In genomic region chr12:104002569-104003237, GRCm38 (mm10) we compare ENCODE assay signal across 10 mouse cellular contexts. TPM values are rescaled to one million over a fixed set of nuclear protein-coding genes. Genes with fewer than 3 reads are reported as not detected.
DNase-seq lines count a peak whose midpoint lies in the region; ATAC-seq and TF ChIP-seq lines count a peak whose summit lies in the region.
"Had no signal": no experiment of that assay in that cellular context is flagged by ENCODE, and none has a peak within 500 bp of the region (broad histone marks: within the 10 kb centered on the region; RNA-seq: fewer than 3 reads in every experiment).

No protein-coding gene starts in this region.

- DNase-seq in adipocyte (ENCODE audit: low spot score): peak; percentile 76
- DNase-seq in kidney, adult 2 months: peak; percentile 75
- no peak for DNase-seq in left cerebral cortex, adult 2 months (ENCODE audit: extremely low spot score in 1 of 2, low spot score in 2 of 2)
- no peak for DNase-seq in retina, postnatal 1 day
- DNase-seq in layer of hippocampus, postnatal 25 days (ENCODE audit: extremely low spot score in 1 of 2, low spot score in 1 of 2): no peak
- DNase-seq: forebrain, postnatal 0 days had no signal

- H3K9me3 ChIP-seq in embryonic facial prominence, embryonic 15.5 days (replicated peaks): no peaks in the 10 kb centered on the region

- TF ChIP-seq POLR2A in kidney, adult 2 months (IDR thresholded peaks at IDR 0.05; ENCODE audit: low read depth, low read length): no peak
- TF ChIP-seq POLR2A in myocyte (IDR thresholded peaks at IDR 0.05; ENCODE audit: insufficient read length, low read depth): no peak

- H3K36me3 ChIP-seq in embryonic facial prominence, embryonic 15.5 days: no peaks in the 10 kb centered on the region
- no peaks in the 10 kb centered on the region for H3K36me3 ChIP-seq in kidney, adult 2 months (ENCODE audit: control insufficient read depth, insufficient read depth, low read length)
- no peaks in the 10 kb centered on the region for H3K36me3 ChIP-seq in myocyte (ENCODE audit: control insufficient read depth, insufficient read depth)
- H3K36me3 ChIP-seq: limb, embryonic 12.5 days had no signal

- H3K4me2 ChIP-seq in embryonic facial prominence, embryonic 15.5 days (replicated peaks): no peak overlapping the region
- peak overlapping the region; percentile 96 for H3K4me2 ChIP-seq in myocyte (ENCODE audit: low read depth)
- H3K4me2 ChIP-seq: limb, embryonic 12.5 days had no signal

- H3K27me3 ChIP-seq in embryonic facial prominence, embryonic 15.5 days: no peaks in the 10 kb centered on the region
- no peaks in the 10 kb centered on the region for H3K27me3 ChIP-seq in kidney, adult 2 months (replicated peaks; ENCODE audit: control insufficient read depth, insufficient read depth, low read length)
- H3K27me3 ChIP-seq in myocyte (ENCODE audit: control insufficient read depth, insufficient read depth, insufficient read length): no peaks in the 10 kb centered on the region
- H3K27me3 ChIP-seq: limb, embryonic 12.5 days had no signal

- no peak overlapping the region for H3K9ac ChIP-seq in embryonic facial prominence, embryonic 15.5 days
- H3K9ac ChIP-seq: forebrain, postnatal 0 days; limb, embryonic 12.5 days had no signal

- no peak for ATAC-seq in embryonic facial prominence, embryonic 15.5 days (ENCODE audit: insufficient number of reproducible peaks, low FRiP score, low TSS enrichment, low read depth)
- ATAC-seq: forebrain, postnatal 0 days had no signal

- H3ac ChIP-seq in myocyte (ENCODE audit: control insufficient read depth, insufficient read length): no peak overlapping the region

- H3K27ac ChIP-seq in embryonic facial prominence, embryonic 15.5 days (replicated peaks): peak overlapping the region; percentile 51; the same call in 1 of the 2 replicates
- no peak overlapping the region for H3K27ac ChIP-seq in kidney, adult 2 months (ENCODE audit: insufficient read depth, low read depth, low read length)
- no peak overlapping the region for H3K27ac ChIP-seq in left cerebral cortex, adult 2 months
- H3K27ac ChIP-seq: limb, embryonic 12.5 days had no signal

- peaks cover 3% of the 10 kb centered on the region; the same call in 1 of the 2 replicates for H3K4me1 ChIP-seq in embryonic facial prominence, embryonic 15.5 days
- no peaks in the 10 kb centered on the region for H3K4me1 ChIP-seq in kidney, adult 2 months (ENCODE audit: control insufficient read depth, insufficient read depth, low read length)
- H3K4me1 ChIP-seq: limb, embryonic 12.5 days had no signal

- WGBS in embryonic facial prominence, embryonic 15.5 days: 73% methylated on average over 10 of the region's 10 CpGs
- 26% methylated on average over 10 of the region's 10 CpGs for WGBS in kidney, adult 2 months

- TF ChIP-seq CTCF in kidney, adult 2 months (conservative IDR thresholded peaks at IDR 0.05; ENCODE audit: insufficient read depth, insufficient read length, low read depth, low read length): no peak
- no peak for TF ChIP-seq CTCF in left cerebral cortex, adult 2 months (IDR thresholded peaks at IDR 0.05)

- no peaks in the 10 kb centered on the region for H3K79me2 ChIP-seq in myocyte (ENCODE audit: control insufficient read depth, insufficient read depth)

- intact Hi-C loops in left cerebral cortex, adult 2 months (cut with DNase I): no loop called here

- H3K4me3 ChIP-seq in embryonic facial prominence, embryonic 15.5 days (replicated peaks): no peak overlapping the region
- no peak overlapping the region for H3K4me3 ChIP-seq in kidney, adult 2 months (ENCODE audit: insufficient read depth, low read depth, low read length)
- H3K4me3 ChIP-seq in myocyte: no peak overlapping the region
- no peak overlapping the region for H3K4me3 ChIP-seq in left cerebral cortex, adult 2 months
- H3K4me3 ChIP-seq: limb, embryonic 12.5 days had no signal

TF ChIP-seq in myocyte, 11 proteins besides CTCF, POLR2A, EP300 and RAD21:
- TF ChIP-seq MAX (IDR thresholded peaks at IDR 0.05; ENCODE audit: low read depth): no peak
- peak; percentile 34; the same call in 1 of the 2 replicates for TF ChIP-seq CEBPB (IDR thresholded peaks at IDR 0.05; ENCODE audit: insufficient read depth, poor library complexity, severe bottlenecking)

RNA-seq across cellular contexts. Expression of gene Serpina9, which starts 10.9 kb away (rescaled TPM):
- polyA plus RNA-seq in embryonic facial prominence, embryonic 15.5 days (2015; fragmentation: Nextera tagmentation; extraction: Ambion mirVana): 2.1 and 3.8 TPM in 2 replicates
- not detected in 2 replicates for polyA plus RNA-seq in kidney, adult 2 months (2012; rRNA removed)
- 0.14 TPM for polyA plus RNA-seq in myocyte (2012; fragmentation: generic; extraction: Trizol)
- total RNA-seq in left cerebral cortex, adult 2 months (2021): 1 to 10 TPM; 1.0 to 3.7 TPM
- total RNA-seq in layer of hippocampus, postnatal 25 days (2021): under 1 TPM; 0.17 to 0.23 TPM
- total RNA-seq: neutrophil, adult 5-6 weeks had no signal
- polyA plus RNA-seq: limb, embryonic 12.5 days had no signal

RNA-seq across cellular contexts. Expression of gene Serpina11, which starts 12.9 kb away (rescaled TPM):
- polyA plus RNA-seq in embryonic facial prominence, embryonic 15.5 days (2015; fragmentation: Nextera tagmentation; extraction: Ambion mirVana): not detected in 2 replicates
- polyA plus RNA-seq in kidney, adult 2 months (2012; rRNA removed): 0.11 TPM in 1 of 2 replicates, not detected in the other
- 0.10 TPM for polyA plus RNA-seq in myocyte (2012; fragmentation: generic; extraction: Trizol)
- not detected for total RNA-seq in left cerebral cortex, adult 2 months (2021)
- total RNA-seq in layer of hippocampus, postnatal 25 days (2021): not detected
- total RNA-seq: forebrain, postnatal 0 days had no signal
- polyA plus RNA-seq: forebrain, postnatal 0 days; limb, embryonic 12.5 days had no signal

RNA-seq across cellular contexts. Expression of gene Serpina12, which starts 41.5 kb away (rescaled TPM):
- polyA plus RNA-seq in embryonic facial prominence, embryonic 15.5 days (2015; fragmentation: Nextera tagmentation; extraction: Ambion mirVana): 0.16 and 0.38 TPM in 2 replicates
- not detected in 2 replicates for polyA plus RNA-seq in kidney, adult 2 months (2012; rRNA removed)
- 0.16 TPM for polyA plus RNA-seq in myocyte (2012; fragmentation: generic; extraction: Trizol)
- not detected for total RNA-seq in left cerebral cortex, adult 2 months (2021)
- not detected for total RNA-seq in layer of hippocampus, postnatal 25 days (2021)
- total RNA-seq: forebrain, postnatal 0 days; neutrophil, adult 5-6 weeks had no signal
- polyA plus RNA-seq: forebrain, postnatal 0 days; limb, embryonic 12.5 days had no signal

RNA-seq across cellular contexts. Expression of gene Serpina1e, which starts 43.9 kb away (rescaled TPM):
- polyA plus RNA-seq in embryonic facial prominence, embryonic 15.5 days (2015; fragmentation: Nextera tagmentation; extraction: Ambion mirVana): 0.19 TPM in 1 of 2 replicates, not detected in the other
- 0.18 and 3.5 TPM in 2 replicates for polyA plus RNA-seq in kidney, adult 2 months (2012; rRNA removed)
- 0.53 TPM for polyA plus RNA-seq in myocyte (2012; fragmentation: generic; extraction: Trizol)
- total RNA-seq in left cerebral cortex, adult 2 months (2021): not detected
- total RNA-seq in layer of hippocampus, postnatal 25 days (2021): not detected
- total RNA-seq: forebrain, postnatal 0 days; neutrophil, adult 5-6 weeks had no signal
- polyA plus RNA-seq: forebrain, postnatal 0 days; limb, embryonic 12.5 days had no signal

Comparison
In these comparisons a context has a peak if more than half of its experiments do, and no peak if none do; other contexts are left out.
1. DNase-seq: peak in adipocyte (single experiment) and kidney, adult 2 months (single experiment); none in left cerebral cortex, adult 2 months (0 of 2), retina, postnatal 1 day (single experiment) and layer of hippocampus, postnatal 25 days (0 of 2).